Mouse (Mus musculus) intestine, embryonic 14.5 days (tissue): ENCODE data around the gene Piezo1. TPM values are rescaled to one million over a fixed set of nuclear protein-coding genes. Genes with fewer than 3 reads are reported as not detected.

Source experiments
- ATAC-seq: fragments of 200-750 bp; cut with Nextera tagmentation; replicated peaks from 2 replicates; pipeline ENCODE4 v1.8.0; 2017; ENCODE audit warnings: low read depth, moderate number of reproducible peaks, moderate TSS enrichment, moderate library complexity; ENCODE audit not compliant: low FRiP score, low TSS enrichment
- DNase-seq: peaks from one replicate; pipeline ENCODE4 v3.0.0-alpha.2; 2018; ENCODE audit warnings: low spot score
- H3K27ac ChIP-seq: fragments of 300-500 bp; sonication (generic); 2 replicates; pipeline ENCODE4 v1.5.1; 2014; ENCODE audit warnings: low read depth, mild to moderate bottlenecking, control low read depth
- H3K27me3 ChIP-seq: fragments of 300-500 bp; sonication (generic); replicated peaks from 2 replicates; pipeline ENCODE4 v1.6.1; 2014; ENCODE audit warnings: low read length, control low read depth; ENCODE audit not compliant: control insufficient read depth, insufficient read depth
- H3K36me3 ChIP-seq: fragments of 300-500 bp; sonication (generic); 2 replicates; pipeline ENCODE4 v1.6.1; 2014; ENCODE audit warnings: low read length, control low read depth; ENCODE audit not compliant: control insufficient read depth, insufficient read depth
- H3K4me1 ChIP-seq: fragments of 300-500 bp; sonication (generic); replicated peaks from 2 replicates; pipeline ENCODE4 v1.6.1; 2014; ENCODE audit warnings: low read length, control low read depth, mixed read lengths; ENCODE audit not compliant: control insufficient read depth, insufficient read depth
- H3K4me2 ChIP-seq: fragments of 300-500 bp; sonication (generic); 2 replicates; pipeline ENCODE4 v1.6.1; 2014; ENCODE audit warnings: low read length
- H3K4me3 ChIP-seq: fragments of 300-500 bp; sonication (generic); 2 replicates; pipeline ENCODE4 v1.5.1; 2014; ENCODE audit warnings: low read depth, low read length, control low read depth, mixed read lengths
- H3K9ac ChIP-seq: fragments of 300-500 bp; sonication (generic); 2 replicates; pipeline ENCODE4 v1.6.1; 2014; ENCODE audit warnings: mild to moderate bottlenecking, low read length
- H3K9me3 ChIP-seq: fragments of 300-500 bp; sonication (generic); 2 replicates; pipeline ENCODE4 v1.6.1; 2016; ENCODE audit warnings: low read length, control low read depth; ENCODE audit not compliant: control insufficient read depth
- WGBS: fragments of 180-500 bp; shearing (Covaris S2); extraction: QIAGEN DNeasy Blood & Tissue Kit; methylation state at CpG from one replicate; pipeline ENCODE4 v1.1.7; 2014; 5-methylcytosine and 5-hydroxymethylcytosine counted together
- polyA plus RNA-seq: library from polyadenylated mRNA; unstranded; fragments of >200 nt; fragmentation: Nextera tagmentation; extraction: Ambion mirVana; gene quantifications from 2 replicates; pipeline ENCODE4 v1.2.1, GENCODE M21; 2014

The Piezo1 gene
- polyA plus RNA-seq, 1 experiment from 2014 or later, result 17.9 TPM

DNA sequence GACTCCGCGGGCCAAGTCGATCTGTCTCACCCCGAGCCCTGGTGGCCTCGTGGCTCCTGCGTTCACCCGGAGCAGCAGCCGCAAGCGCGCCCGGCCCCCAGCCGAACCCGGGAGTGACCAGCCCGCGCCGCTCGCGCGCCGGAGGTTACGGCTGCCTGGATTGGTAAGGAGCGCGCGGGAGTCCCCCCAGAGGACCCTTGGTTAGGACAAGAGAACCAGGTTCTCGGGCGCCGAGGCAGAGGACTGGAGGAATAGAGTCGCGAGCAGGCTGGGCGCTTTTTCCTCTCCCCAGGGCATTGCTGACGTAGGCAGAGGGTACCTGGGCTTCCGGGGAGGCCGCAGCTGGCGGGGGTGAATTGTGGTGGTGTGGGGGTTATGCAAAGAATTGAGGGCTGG, 17.0 kb upstream of the Piezo1 start:
- Histone ChIP-seq H3K27me3 (no peaks in the 10 kb centered on the region), H3K36me3 (peaks cover 39% of the 10 kb centered on the region), H3K27ac (peak overlapping the region; percentile 88), H3K4me2 (peak overlapping the region; percentile 87), H3K9ac (peak overlapping the region; percentile 97), H3K4me3 (peak overlapping the region; percentile 97), H3K9me3 (no peaks in the 10 kb centered on the region), H3K4me1 (peaks cover 18% of the 10 kb centered on the region)
- DNase-seq (no peak), ATAC-seq (no peak; the same call in 1 of the 2 replicates)
- WGBS, result under 1% methylated on average over 34 of the region's 34 CpGs

DNA sequence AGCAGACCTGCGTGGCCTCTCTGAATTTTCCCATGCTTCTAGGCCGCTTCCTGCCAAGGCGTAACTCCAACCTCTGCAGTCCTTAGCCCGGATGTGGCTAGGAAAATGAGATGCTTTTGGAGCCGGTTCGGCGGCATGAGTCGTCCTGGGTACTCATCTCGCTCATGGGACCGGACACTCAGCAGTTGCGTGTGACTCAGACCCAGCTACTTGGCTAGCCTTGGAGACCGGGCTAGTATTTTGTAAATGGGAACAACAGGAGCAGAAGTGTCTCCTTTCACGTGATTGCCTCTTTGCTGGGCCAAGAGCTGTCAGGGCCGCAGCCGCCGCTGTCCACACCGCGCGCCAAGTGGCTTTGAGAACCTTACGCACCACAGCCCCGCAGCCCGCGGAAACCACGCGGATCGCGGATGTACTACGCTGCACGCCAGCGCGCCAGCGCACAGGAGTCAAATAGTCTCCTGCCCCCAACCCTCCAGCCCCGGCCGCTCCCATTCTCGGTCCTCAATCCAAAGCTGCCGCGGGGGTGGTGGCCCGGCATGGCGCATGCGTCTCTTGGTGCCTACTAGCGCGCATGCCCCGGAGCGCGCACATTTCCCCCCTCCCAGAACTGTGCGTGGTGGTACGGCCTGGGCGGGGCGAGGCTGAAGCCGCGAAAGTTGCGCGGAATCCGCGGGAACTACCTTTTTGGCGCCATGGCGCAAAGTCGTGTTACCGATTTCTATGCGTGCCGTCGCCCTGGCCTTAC, 16.4 kb upstream of the Piezo1 start, which contains the start of gene Cdt1:
Gene Cdt1, plus strand, starts transcription at position 655 of the 748 bp plus-strand sequence.
- under 1% methylated on average over 62 of the region's 62 CpGs for WGBS

DNA sequence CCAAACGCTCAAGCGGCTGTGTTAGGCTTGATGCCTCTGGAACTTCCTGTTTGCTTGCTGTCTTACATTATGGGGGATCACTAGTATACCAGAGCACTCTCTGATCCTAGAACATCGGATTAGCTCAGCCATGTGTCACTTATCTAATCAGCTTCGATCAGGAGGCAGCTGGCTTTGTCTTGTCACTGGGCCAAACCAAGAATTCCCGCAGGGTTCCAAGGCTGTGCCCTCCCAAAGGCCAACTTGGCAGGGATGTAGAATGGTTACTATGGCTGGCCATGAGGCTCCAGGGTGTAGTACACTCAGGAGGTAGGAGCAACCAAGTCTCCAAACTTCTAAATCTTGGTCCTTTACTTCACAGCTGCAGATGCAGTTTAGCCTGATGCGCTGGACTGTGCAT, 15.6 kb upstream of the Piezo1 start:
- DNase-seq, result no peak
- no peaks in the 10 kb centered on the region for H3K27me3 ChIP-seq
- peak overlapping the region; percentile 97 for H3K9ac ChIP-seq
- WGBS, result 40% methylated on average over 6 of the region's 6 CpGs
- ATAC-seq, result no peak
- H3K27ac ChIP-seq, result peak overlapping the region; percentile 88
- H3K4me2 ChIP-seq, result peak overlapping the region; percentile 87
- peaks cover 26% of the 10 kb centered on the region for H3K36me3 ChIP-seq
- H3K9me3 ChIP-seq, result no peaks in the 10 kb centered on the region
- peaks cover 18% of the 10 kb centered on the region for H3K4me1 ChIP-seq
- peak overlapping the region; percentile 97 for H3K4me3 ChIP-seq

More for the DNA sequence above, 16.4 kb upstream of the Piezo1 start, which contains the start of gene Cdt1:
- H3K4me2 ChIP-seq, result peak within 1 kb of the TSS; percentile 87
- H3K4me1 ChIP-seq, result peaks cover 18% of the 10 kb centered on the region
- peak within 1 kb of the TSS; percentile 97 for H3K9ac ChIP-seq
- H3K9me3 ChIP-seq, result no peaks in the 10 kb centered on the region
- peak; percentile 97 for DNase-seq
- peaks cover 33% of the 10 kb centered on the region for H3K36me3 ChIP-seq
- no peaks in the 10 kb centered on the region for H3K27me3 ChIP-seq
- H3K27ac ChIP-seq, result peak within 1 kb of the TSS; percentile 88
- peak; percentile 94 for ATAC-seq
- H3K4me3 ChIP-seq, result peak within 1 kb of the TSS; percentile 97

DNA sequence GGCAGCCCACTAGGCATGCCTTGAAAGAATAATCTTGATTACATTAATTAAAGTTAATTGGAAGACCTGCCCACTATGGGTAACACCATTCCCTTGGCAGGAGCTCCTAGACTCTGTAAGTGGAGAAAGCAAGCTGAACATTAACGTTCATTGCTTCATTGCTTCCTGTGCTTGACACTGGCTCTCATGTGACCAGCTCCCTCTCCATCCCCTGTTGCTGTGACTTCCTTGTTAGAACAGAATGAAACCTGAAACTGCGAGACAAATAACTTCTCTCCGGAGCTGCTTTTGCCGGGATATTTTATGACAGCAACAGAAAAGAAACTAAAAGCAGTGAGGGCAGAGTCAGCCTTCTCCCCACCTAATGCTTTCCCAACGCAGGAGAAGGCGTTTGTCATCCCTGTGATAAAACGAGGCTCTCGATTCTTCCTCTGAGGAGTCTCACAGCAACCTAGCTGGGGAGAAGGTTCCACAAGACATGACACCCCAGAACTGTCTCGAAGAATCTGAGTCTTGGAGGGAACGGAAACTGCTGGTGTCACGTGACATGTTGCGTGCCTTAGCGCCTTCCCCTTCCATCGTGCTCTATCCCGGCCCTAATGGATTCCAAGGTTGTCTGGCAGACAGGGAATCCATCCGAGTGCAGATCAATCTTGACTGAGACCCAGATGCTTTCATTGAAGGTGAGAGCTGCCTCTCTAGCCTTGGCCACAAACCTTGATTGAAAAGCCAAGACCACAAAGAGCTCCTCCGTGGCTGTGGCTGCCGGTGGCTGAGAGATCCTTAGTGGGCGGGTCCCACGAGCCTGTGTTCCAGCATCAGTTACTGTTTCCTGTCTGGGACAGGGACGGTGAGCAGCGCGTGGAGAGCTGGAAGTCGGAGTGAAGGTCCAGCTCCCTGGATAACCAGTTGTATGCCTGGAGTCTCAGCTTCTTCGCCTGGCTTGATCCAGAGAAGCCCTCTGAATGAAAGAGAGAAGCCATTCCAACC, 13.5 kb upstream of the Piezo1 start:
- peaks cover 5% of the 10 kb centered on the region; the same call in 1 of the 2 replicates for H3K36me3 ChIP-seq
- 76% methylated on average over 25 of the region's 25 CpGs for WGBS
- peaks cover 18% of the 10 kb centered on the region for H3K4me1 ChIP-seq
- no peaks in the 10 kb centered on the region for H3K9me3 ChIP-seq
- ATAC-seq (no peak), DNase-seq (no peak)
- peak overlapping the region; percentile 11; the same call in 1 of the 2 replicates for H3K27ac ChIP-seq
- H3K4me2 ChIP-seq, result no peak overlapping the region
- H3K4me3 ChIP-seq, result no peak overlapping the region
- no peak overlapping the region for H3K9ac ChIP-seq
- no peaks in the 10 kb centered on the region for H3K27me3 ChIP-seq

DNA sequence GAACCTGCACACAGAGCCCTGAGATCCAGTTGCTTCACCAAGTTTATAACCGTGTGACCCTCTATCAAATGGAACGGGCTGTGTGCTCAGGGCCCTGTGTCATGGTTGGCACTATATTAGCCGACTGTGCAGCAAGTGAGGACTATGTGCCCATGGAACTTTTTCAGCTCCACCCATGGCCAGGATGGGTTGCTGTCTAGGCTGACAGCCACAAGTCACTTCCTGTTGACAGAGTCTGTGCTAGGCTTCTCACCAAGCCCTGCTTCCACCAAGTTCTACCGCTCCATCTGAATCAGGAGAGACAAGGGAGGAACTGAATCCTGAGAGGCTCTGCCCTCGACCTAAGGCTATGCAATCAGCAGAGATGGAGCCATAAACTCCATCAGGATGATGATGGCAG, 10.1 kb upstream of the Piezo1 start:
- Histone ChIP-seq H3K4me3 (no peak overlapping the region), H3K9me3 (no peaks in the 10 kb centered on the region), H3K36me3 (no peaks in the 10 kb centered on the region), H3K27me3 (no peaks in the 10 kb centered on the region), H3K4me2 (no peak overlapping the region), H3K4me1 (0 out of 2 replicates have a peak, but pooled peaks cover 16% of the 10 kb centered on the region), H3K9ac (no peak overlapping the region), H3K27ac (no peak overlapping the region)
- 78% methylated on average over 5 of the region's 5 CpGs for WGBS
- DNase-seq, result no peak
- no peak for ATAC-seq

DNA sequence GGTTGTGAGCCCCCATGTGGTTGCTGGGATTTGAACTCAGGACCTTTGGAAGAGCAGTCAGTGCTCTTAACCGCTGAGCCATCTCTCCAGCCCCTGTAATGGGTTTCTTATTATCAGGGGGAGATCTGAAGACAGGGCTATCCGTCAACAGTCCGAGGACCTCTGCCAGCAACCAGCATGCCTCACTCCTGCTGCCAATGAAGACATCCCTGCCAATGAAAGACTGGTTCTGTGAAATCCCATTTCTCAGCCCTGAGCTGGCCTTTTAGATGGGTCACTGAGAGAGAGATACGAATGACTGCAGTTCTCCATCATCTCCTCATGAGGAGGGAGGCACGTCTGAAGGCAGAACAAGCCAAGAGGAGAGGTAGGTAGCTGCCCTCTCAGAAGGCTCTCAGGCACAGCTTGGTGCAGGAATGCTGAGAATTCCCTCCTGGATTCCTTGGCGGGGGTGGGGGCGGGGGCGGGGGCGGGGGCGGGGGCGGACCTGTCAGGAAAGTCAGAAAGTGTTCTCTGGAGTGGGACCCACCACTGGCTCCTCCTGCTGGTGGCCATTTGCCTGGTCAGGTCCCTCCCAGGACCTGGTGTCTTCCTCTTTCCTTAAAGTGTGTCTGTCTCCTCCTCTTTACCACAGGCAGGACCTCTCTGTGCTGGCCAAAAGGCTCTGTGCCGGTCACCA, 7.7 kb upstream of the Piezo1 start:
- Histone ChIP-seq H3K4me2 (no peak overlapping the region), H3K27ac (no peak overlapping the region), H3K36me3 (no peaks in the 10 kb centered on the region), H3K9me3 (no peaks in the 10 kb centered on the region), H3K27me3 (no peaks in the 10 kb centered on the region), H3K4me1 (0 out of 2 replicates have a peak, but pooled peaks cover 19% of the 10 kb centered on the region), H3K4me3 (no peak overlapping the region), H3K9ac (no peak overlapping the region)
- ATAC-seq (peak; percentile 30; the same call in 1 of the 2 replicates), DNase-seq (no peak)
- WGBS, result 12% methylated on average over 10 of the region's 12 CpGs

DNA sequence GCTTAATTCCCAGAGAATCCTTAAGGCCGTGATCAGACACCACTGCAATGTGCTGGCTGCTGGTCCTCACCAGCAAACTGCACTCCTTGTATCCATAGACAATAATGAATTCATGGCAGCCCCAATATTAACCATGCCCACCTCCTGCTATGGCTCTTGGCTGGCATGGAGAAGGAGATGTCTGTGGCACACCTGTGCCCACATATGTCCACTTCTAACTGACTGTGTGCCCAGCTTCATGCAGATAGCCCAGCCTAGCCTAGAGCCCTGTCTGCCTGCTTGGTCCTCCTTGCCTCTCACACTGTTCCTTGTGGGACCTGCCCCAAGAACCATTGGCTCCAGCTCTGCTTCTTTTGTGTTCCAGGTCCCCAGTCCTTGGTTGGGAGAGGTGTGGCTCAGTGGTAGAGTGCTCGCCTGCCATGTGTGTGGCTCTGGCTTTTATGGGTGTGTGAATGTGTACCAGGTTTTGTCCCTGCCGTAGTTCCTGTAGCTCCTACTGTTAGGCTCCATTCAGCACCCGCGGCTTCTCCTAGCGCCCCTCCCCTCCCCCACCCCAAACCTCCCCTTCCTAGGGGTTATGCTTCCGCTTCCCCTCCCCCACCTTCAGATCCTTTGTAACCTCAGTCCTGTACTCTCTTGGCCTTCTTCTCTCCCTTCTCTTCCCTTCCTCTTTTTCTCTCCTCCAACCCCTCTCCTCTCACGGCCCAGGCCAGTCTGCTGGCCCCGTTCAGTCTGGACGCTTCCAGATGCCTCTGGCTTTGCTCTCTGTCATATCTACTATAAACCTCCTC, 6.3 kb upstream of the Piezo1 start:
- DNase-seq, result no peak

More for the DNA sequence above, 6.3 kb upstream of the Piezo1 start:
- H3K4me3 ChIP-seq, result no peak overlapping the region
- no peak for ATAC-seq
- no peaks in the 10 kb centered on the region for H3K27me3 ChIP-seq
- no peak overlapping the region for H3K27ac ChIP-seq
- H3K4me2 ChIP-seq, result no peak overlapping the region
- no peak overlapping the region for H3K9ac ChIP-seq
- H3K9me3 ChIP-seq, result no peaks in the 10 kb centered on the region
- no peaks in the 10 kb centered on the region for H3K36me3 ChIP-seq
- 0 out of 2 replicates have a peak, but pooled peaks cover 19% of the 10 kb centered on the region for H3K4me1 ChIP-seq
- 40% methylated on average over 10 of the region's 10 CpGs for WGBS
